ENCODE assay signal across 14 mouse cellular contexts in genomic region chr2:153469317-153469716, GRCm38 (mm10). TPM values are rescaled to one million over a fixed set of nuclear protein-coding genes. Genes with fewer than 3 reads are reported as not detected.
DNase-seq lines count a peak whose midpoint lies in the region; ATAC-seq lines count a peak whose summit lies in the region.
"Had no signal": no experiment of that assay in that cellular context is flagged by ENCODE, and none has a peak within 500 bp of the region (broad histone marks: within the 10 kb centered on the region; RNA-seq: fewer than 3 reads in every experiment).

No protein-coding gene starts in this region.

- no peak overlapping the region for H3K4me3 ChIP-seq in forebrain, embryonic 14.5 days (ENCODE audit: low read depth, low read length)
- H3K4me3 ChIP-seq in forebrain, embryonic 16.5 days (replicated peaks; ENCODE audit: low read length), result no peak overlapping the region
- H3K4me3 ChIP-seq in kidney, embryonic 15.5 days (replicated peaks), result no peak overlapping the region

- peak; percentile 7; the same call in 1 of the 2 replicates for ATAC-seq in forebrain, embryonic 14.5 days
- ATAC-seq in forebrain, embryonic 16.5 days, result no peak
- ATAC-seq in kidney, embryonic 15.5 days (replicated peaks; ENCODE audit: low FRiP score), result peak; percentile 65
- ATAC-seq in CD4-positive, CD25-positive, alpha-beta regulatory T cell, adult 4 months, result no peak
- ATAC-seq in cerebellum, adult (ENCODE audit: insufficient number of reproducible peaks, low FRiP score, low TSS enrichment), result no peak

- no peak overlapping the region for H3K27ac ChIP-seq in forebrain, embryonic 14.5 days (ENCODE audit: low read depth, low read length)
- no peak overlapping the region for H3K27ac ChIP-seq in forebrain, embryonic 16.5 days (ENCODE audit: low read length)
- peak overlapping the region; percentile 67 for H3K27ac ChIP-seq in kidney, embryonic 15.5 days

- H3K4me1 ChIP-seq in forebrain, embryonic 14.5 days (ENCODE audit: control insufficient read depth, insufficient read depth, low read length), result no peaks in the 10 kb centered on the region
- peaks cover 11% of the 10 kb centered on the region for H3K4me1 ChIP-seq in forebrain, embryonic 16.5 days (replicated peaks; ENCODE audit: control insufficient read depth, insufficient read depth, low read length)
- H3K4me1 ChIP-seq in kidney, embryonic 15.5 days, result peaks cover 35% of the 10 kb centered on the region

- H3K9ac ChIP-seq in forebrain, embryonic 14.5 days (ENCODE audit: low read length), result no peak overlapping the region
- no peak overlapping the region for H3K9ac ChIP-seq in forebrain, embryonic 16.5 days (replicated peaks; ENCODE audit: low read depth, low read length)
- H3K9ac ChIP-seq in kidney, embryonic 15.5 days, result no peak overlapping the region

- no peaks in the 10 kb centered on the region for H3K9me3 ChIP-seq in forebrain, embryonic 14.5 days (replicated peaks; ENCODE audit: control insufficient read depth, low read length)
- H3K9me3 ChIP-seq in forebrain, embryonic 16.5 days (ENCODE audit: control insufficient read depth, low read length), result no peaks in the 10 kb centered on the region
- no peaks in the 10 kb centered on the region for H3K9me3 ChIP-seq in kidney, embryonic 15.5 days (replicated peaks)
- H3K9me3 ChIP-seq: G1E had no signal

- no peaks in the 10 kb centered on the region for H3K27me3 ChIP-seq in forebrain, embryonic 14.5 days (replicated peaks; ENCODE audit: control insufficient read depth, insufficient read depth, low read length)
- H3K27me3 ChIP-seq in forebrain, embryonic 16.5 days (replicated peaks; ENCODE audit: control insufficient read depth, insufficient read depth, low read length), result no peaks in the 10 kb centered on the region
- no peaks in the 10 kb centered on the region for H3K27me3 ChIP-seq in kidney, embryonic 15.5 days

- 38% methylated on average over 2 of the region's 2 CpGs for WGBS in forebrain, embryonic 14.5 days
- 56% methylated on average over 2 of the region's 2 CpGs for WGBS in forebrain, embryonic 16.5 days
- 7% methylated on average over 2 of the region's 2 CpGs for WGBS in kidney, embryonic 15.5 days

- H3K36me3 ChIP-seq in forebrain, embryonic 14.5 days (ENCODE audit: control insufficient read depth, insufficient read depth, low read length), result no peaks in the 10 kb centered on the region
- no peaks in the 10 kb centered on the region for H3K36me3 ChIP-seq in forebrain, embryonic 16.5 days (ENCODE audit: control insufficient read depth, insufficient read depth)
- H3K36me3 ChIP-seq in kidney, embryonic 15.5 days, result no peaks in the 10 kb centered on the region

- DNase-seq in forebrain, embryonic 14.5 days (ENCODE audit: low spot score), result no peak
- no peak for DNase-seq in kidney, adult 9 months
- DNase-seq in retina, postnatal 1 day, result peak; percentile 34
- no peak for DNase-seq in retina, embryonic 14.5 days (ENCODE audit: low spot score)
- DNase-seq: cerebellum, adult 2 months; kidney, adult 18-20 months; layer of hippocampus, postnatal 36 days; lung, postnatal 10 days had no signal

- H3K4me2 ChIP-seq in forebrain, embryonic 14.5 days (ENCODE audit: low read length), result no peak overlapping the region
- H3K4me2 ChIP-seq in forebrain, embryonic 16.5 days (ENCODE audit: low read length), result no peak overlapping the region
- H3K4me2 ChIP-seq in kidney, embryonic 15.5 days, result 0 out of 2 replicates have a peak overlapping the region, but pooled peaks have one; percentile 14

RNA-seq across cellular contexts. Expression of gene 4930404H24Rik, which starts 23.3 kb away (rescaled TPM):
- not detected in 2 replicates for polyA plus RNA-seq in forebrain, embryonic 14.5 days (2014; fragmentation: Nextera tagmentation; extraction: Ambion mirVana)
- polyA plus RNA-seq in forebrain, embryonic 16.5 days (2015; fragmentation: Nextera tagmentation; extraction: Ambion mirVana), result not detected in 2 replicates
- not detected in 2 replicates for polyA plus RNA-seq in kidney, embryonic 15.5 days (2015; fragmentation: Nextera tagmentation; extraction: Ambion mirVana)
- not detected for polyA plus RNA-seq in CD4-positive, CD25-positive, alpha-beta regulatory T cell, adult 4 months (2017; shearing (Covaris generic))
- polyA plus RNA-seq: cerebellum, adult 2 months; G1E; limb, embryonic 14.5 days had no signal

Comparison
In these comparisons a context has a peak if more than half of its experiments do, and no peak if none do; other contexts are left out.
1. ATAC-seq: peak in forebrain, embryonic 14.5 days (single experiment) and kidney, embryonic 15.5 days (single experiment); none in forebrain, embryonic 16.5 days (single experiment), CD4-positive, CD25-positive, alpha-beta regulatory T cell, adult 4 months (single experiment) and cerebellum, adult (single experiment).